Mouse (Mus musculus): Measurements from ENCODE around the gene Rab14. TPM values are rescaled to one million over a fixed set of nuclear protein-coding genes. Genes with fewer than 3 reads are reported as not detected.

The Rab14 gene
- polyA plus RNA-seq, 1 experiment from 2014 or later: 208 TPM

DNA sequence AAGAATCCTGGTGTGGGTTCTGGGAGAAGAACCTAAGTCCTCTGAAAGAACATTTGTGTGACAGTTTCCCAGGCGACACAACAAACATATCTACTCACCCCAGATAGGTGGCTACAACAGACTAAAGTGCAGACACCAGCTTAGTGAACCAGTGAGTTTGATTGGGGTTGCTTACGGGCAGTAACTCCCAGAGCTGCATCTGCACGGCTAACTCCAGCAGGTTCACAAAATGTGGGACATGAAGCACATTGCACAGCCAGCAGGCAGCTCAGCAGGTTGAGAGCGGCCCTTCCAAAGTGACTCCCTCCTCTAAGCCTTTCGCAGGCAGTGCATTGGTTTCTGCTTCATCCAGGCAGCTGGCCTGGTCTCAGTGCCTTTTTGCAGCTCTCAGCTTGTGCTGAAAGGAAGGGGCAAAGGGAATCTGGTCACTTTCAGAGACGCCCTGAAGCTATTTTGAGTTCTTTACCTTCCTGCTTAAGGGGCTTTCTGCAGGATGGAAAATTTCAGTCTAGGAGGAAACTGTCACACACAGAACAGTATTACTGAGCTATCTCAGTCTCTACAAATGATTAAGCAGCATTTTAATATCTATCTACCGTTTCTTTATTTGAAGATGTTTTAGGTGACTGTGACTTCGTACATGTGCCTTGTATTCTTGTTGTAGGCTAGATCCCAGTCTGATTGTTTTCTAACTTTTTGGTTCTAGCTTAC, 46.9 kb downstream of the Rab14 start:
- Histone ChIP-seq H3K36me3 (replicated peaks; ENCODE audit: insufficient read depth, low read length) (peaks cover 82% of the 10 kb centered on the region), H3K4me2 (ENCODE audit: low read depth, low read length) (no peak overlapping the region)

DNA sequence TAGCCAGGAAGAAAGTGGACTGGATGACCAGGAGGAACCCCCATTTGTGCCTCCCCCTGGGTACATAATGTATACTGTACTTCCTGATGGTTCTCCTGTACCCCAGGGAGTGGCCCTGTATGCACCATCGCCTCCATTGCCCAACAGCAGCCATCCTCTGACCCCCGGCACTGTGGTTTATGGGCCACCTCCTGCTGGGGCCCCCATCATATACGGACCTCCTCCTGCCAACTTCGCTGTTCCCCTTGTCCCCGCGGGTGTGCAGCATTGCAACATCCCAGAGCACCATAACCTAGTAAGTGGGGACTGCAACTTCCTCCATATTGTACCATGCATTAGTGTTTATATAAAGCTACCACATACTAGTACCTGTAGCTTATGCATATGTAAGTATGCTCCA, 47.7 kb downstream of the Rab14 start:
- Histone ChIP-seq H3K27ac (ENCODE audit: low read depth) (no peak overlapping the region), H3K4me2 (ENCODE audit: low read depth, low read length) (no peak overlapping the region), H3K4me3 (ENCODE audit: low read depth, low read length) (no peak overlapping the region), H3K36me3 (replicated peaks; ENCODE audit: insufficient read depth, low read length) (peaks cover 83% of the 10 kb centered on the region), H3K9ac (replicated peaks) (no peak overlapping the region), H3K9me3 (ENCODE audit: low read length) (no peaks in the 10 kb centered on the region), H3K4me1 (ENCODE audit: insufficient read depth) (0 out of 2 replicates have a peak, but pooled peaks cover 3% of the 10 kb centered on the region), H3K27me3 (ENCODE audit: insufficient read depth, low read length) (no peaks in the 10 kb centered on the region)
- ATAC-seq (no peak), DNase-seq (peak; percentile 35)
- 64% methylated on average over 6 of the region's 6 CpGs for WGBS (ENCODE audit: insufficient replicate concordance)
- TF ChIP-seq CTCF (IDR thresholded peaks at IDR 0.05; ENCODE audit: low read depth) (no peak), EP300 (IDR thresholded peaks at IDR 0.05; ENCODE audit: low read depth) (no peak)

More for the DNA sequence above, 46.9 kb downstream of the Rab14 start:
- H3K27me3 ChIP-seq (ENCODE audit: insufficient read depth, low read length): no peaks in the 10 kb centered on the region
- WGBS (ENCODE audit: insufficient replicate concordance): 87% methylated on average over 8 of the region's 8 CpGs
- no peaks in the 10 kb centered on the region for H3K9me3 ChIP-seq (ENCODE audit: low read length)
- DNase-seq (no peak), ATAC-seq (no peak)
- H3K4me3 ChIP-seq (ENCODE audit: low read depth, low read length): no peak overlapping the region
- H3K4me1 ChIP-seq (ENCODE audit: insufficient read depth): 0 out of 2 replicates have a peak, but pooled peaks cover 3% of the 10 kb centered on the region
- TF ChIP-seq CTCF (IDR thresholded peaks at IDR 0.05; ENCODE audit: low read depth) (no peak), EP300 (IDR thresholded peaks at IDR 0.05; ENCODE audit: low read depth) (no peak)
- no peak overlapping the region for H3K27ac ChIP-seq (ENCODE audit: low read depth)
- no peak overlapping the region for H3K9ac ChIP-seq (replicated peaks)

DNA sequence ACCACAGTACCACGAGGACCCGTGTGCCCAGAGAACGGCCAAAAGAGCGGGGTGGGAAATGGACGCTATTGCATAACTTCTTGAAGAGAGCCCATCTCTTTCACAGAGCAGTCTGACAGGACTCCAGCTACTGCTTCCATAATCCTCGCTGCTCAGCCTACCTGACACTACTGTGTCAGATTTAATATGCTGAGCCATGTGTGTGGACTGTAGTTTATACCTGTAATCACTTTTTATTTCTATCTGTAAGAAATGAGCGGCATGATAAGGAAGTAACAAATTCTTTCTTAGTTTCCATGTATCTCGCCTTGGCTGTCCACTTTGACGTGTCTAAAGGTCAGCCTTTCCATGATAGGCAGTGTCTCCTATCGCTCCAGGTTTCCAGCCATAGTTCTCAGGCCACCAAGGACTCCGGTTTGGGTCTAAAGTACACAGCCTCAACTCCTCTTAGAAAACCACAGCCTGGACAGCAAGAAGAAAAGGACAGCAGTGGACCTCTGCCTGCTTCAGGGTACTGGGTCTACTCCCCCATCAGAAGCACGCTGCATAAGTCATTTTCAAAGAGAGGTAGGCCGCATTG, 49.5 kb downstream of the Rab14 start:
- DNase-seq: no peak
- H3K36me3 ChIP-seq (replicated peaks; ENCODE audit: insufficient read depth, low read length): peaks cover 92% of the 10 kb centered on the region
- 87% methylated on average over 13 of the region's 13 CpGs for WGBS (ENCODE audit: insufficient replicate concordance)
- H3K9me3 ChIP-seq (ENCODE audit: low read length): no peaks in the 10 kb centered on the region
- H3K27me3 ChIP-seq (ENCODE audit: insufficient read depth, low read length): no peaks in the 10 kb centered on the region
- no peaks in the 10 kb centered on the region for H3K4me1 ChIP-seq (ENCODE audit: insufficient read depth)
- no peak for TF ChIP-seq CTCF (IDR thresholded peaks at IDR 0.05; ENCODE audit: low read depth)
- no peak for TF ChIP-seq EP300 (IDR thresholded peaks at IDR 0.05; ENCODE audit: low read depth)
- ATAC-seq: no peak
- no peak overlapping the region for H3K4me2 ChIP-seq (ENCODE audit: low read depth, low read length)
- H3K4me3 ChIP-seq (ENCODE audit: low read depth, low read length): no peak overlapping the region
- H3K9ac ChIP-seq (replicated peaks): no peak overlapping the region
- no peak overlapping the region for H3K27ac ChIP-seq (ENCODE audit: low read depth)

GRCm38 (mm10) chr2:35148806-35149205, 52.1 kb downstream of the Rab14 start:
- peaks cover 89% of the 10 kb centered on the region for H3K36me3 ChIP-seq (replicated peaks; ENCODE audit: insufficient read depth, low read length)
- no peak overlapping the region for H3K9ac ChIP-seq (replicated peaks)
- H3K4me2 ChIP-seq (ENCODE audit: low read depth, low read length): no peak overlapping the region
- ATAC-seq (no peak), DNase-seq (no peak)
- TF ChIP-seq CTCF (IDR thresholded peaks at IDR 0.05; ENCODE audit: low read depth): no peak
- 92% methylated on average over 10 of the region's 10 CpGs for WGBS (ENCODE audit: insufficient replicate concordance)
- H3K27me3 ChIP-seq (ENCODE audit: insufficient read depth, low read length): no peaks in the 10 kb centered on the region
- H3K4me1 ChIP-seq (ENCODE audit: insufficient read depth): no peaks in the 10 kb centered on the region
- H3K4me3 ChIP-seq (ENCODE audit: low read depth, low read length): no peak overlapping the region
- H3K9me3 ChIP-seq (ENCODE audit: low read length): no peaks in the 10 kb centered on the region
- H3K27ac ChIP-seq (ENCODE audit: low read depth): no peak overlapping the region

DNA sequence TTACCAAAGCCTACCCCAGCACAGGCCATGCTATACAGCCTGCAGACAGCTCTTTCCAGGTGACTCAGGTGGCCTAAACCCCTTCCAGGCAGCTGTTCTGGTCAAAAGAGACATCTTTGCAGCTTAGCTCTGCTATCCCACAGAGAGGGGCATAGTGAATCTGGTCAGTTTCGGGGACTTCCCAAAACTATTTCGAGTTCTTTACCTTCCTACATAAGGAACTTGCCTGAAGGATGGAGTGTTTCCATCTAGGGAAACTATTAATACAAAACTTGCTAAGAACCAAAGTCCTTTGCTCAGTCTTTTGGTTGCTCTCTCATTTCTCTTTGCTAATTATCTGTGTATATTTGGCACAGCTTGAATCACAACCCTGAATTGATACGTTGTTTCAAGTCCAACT, 59.2 kb downstream of the Rab14 start:
- H3K9me3 ChIP-seq (ENCODE audit: low read length): no peaks in the 10 kb centered on the region
- DNase-seq (no peak), ATAC-seq (no peak)
- WGBS (ENCODE audit: insufficient replicate concordance): 82% methylated on average over 3 of the region's 3 CpGs
- no peak overlapping the region for H3K27ac ChIP-seq (ENCODE audit: low read depth)
- H3K27me3 ChIP-seq (ENCODE audit: insufficient read depth, low read length): no peaks in the 10 kb centered on the region
- no peaks in the 10 kb centered on the region for H3K4me1 ChIP-seq (ENCODE audit: insufficient read depth)
- peaks cover 76% of the 10 kb centered on the region for H3K36me3 ChIP-seq (replicated peaks; ENCODE audit: insufficient read depth, low read length)
- no peak overlapping the region for H3K4me2 ChIP-seq (ENCODE audit: low read depth, low read length)
- TF ChIP-seq EP300 (IDR thresholded peaks at IDR 0.05; ENCODE audit: low read depth): no peak
- TF ChIP-seq CTCF (IDR thresholded peaks at IDR 0.05; ENCODE audit: low read depth): no peak
- no peak overlapping the region for H3K9ac ChIP-seq (replicated peaks)
- no peak overlapping the region for H3K4me3 ChIP-seq (ENCODE audit: low read depth, low read length)

- TF ChIP-seq CTCF (IDR thresholded peaks at IDR 0.05; ENCODE audit: low read depth) (no peak), EP300 (IDR thresholded peaks at IDR 0.05; ENCODE audit: low read depth) (no peak)
- DNase-seq: no peak
- H3K9ac ChIP-seq (replicated peaks): no peak overlapping the region
- ATAC-seq: no peak
- WGBS (ENCODE audit: insufficient replicate concordance): 89% methylated on average over 1 of the region's 1 CpGs
- no peak overlapping the region for H3K4me2 ChIP-seq (ENCODE audit: low read depth, low read length)
- peaks cover 67% of the 10 kb centered on the region for H3K36me3 ChIP-seq (replicated peaks; ENCODE audit: insufficient read depth, low read length)
- no peak overlapping the region for H3K27ac ChIP-seq (ENCODE audit: low read depth)
- no peak overlapping the region for H3K4me3 ChIP-seq (ENCODE audit: low read depth, low read length)
- H3K27me3 ChIP-seq (ENCODE audit: insufficient read depth, low read length): no peaks in the 10 kb centered on the region
- no peaks in the 10 kb centered on the region for H3K9me3 ChIP-seq (ENCODE audit: low read length)
- H3K4me1 ChIP-seq (ENCODE audit: insufficient read depth): no peaks in the 10 kb centered on the region
Observed at GRCm38 (mm10) chr2:35138576-35138975, 62.3 kb downstream of the Rab14 start.

Data from liver, postnatal 0 days (tissue).